Mouse (Mus musculus): ENCODE results near the gene Hexa. TPM values are rescaled to one million over a fixed set of nuclear protein-coding genes. Genes with fewer than 3 reads are reported as not detected.
A peak's percentile ranks its signal among the peaks of the same experiment; 100 is the strongest.

Hexa gene
- total RNA-seq, 2 experiments from 2014 or later: 54.7 to 62.1 TPM

DNA sequence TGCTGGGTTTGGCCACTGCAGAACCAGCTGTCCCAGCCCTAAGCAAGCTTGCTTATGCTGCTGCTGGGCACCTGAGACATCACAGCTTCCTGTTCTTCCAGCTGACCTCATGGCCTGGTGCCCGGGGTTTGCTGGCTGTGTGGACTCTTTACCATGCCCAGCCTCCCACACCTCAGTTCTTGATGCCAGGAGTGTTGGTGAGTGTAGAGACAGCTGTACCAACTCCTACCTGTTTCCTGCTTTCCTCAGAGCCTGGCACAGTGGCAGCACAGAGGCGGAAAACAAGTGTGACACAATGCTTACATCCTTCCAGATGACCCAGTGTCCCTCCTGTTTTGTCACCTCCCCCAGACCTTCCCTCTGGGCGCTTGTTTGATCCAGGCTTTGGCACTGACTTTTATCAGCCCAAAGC is 12.3 kb downstream of the Hexa start:
- peak in 1 of 2 experiments; percentile 53 for DNase-seq (ENCODE audit: low spot score in 2 of 2)

DNA sequence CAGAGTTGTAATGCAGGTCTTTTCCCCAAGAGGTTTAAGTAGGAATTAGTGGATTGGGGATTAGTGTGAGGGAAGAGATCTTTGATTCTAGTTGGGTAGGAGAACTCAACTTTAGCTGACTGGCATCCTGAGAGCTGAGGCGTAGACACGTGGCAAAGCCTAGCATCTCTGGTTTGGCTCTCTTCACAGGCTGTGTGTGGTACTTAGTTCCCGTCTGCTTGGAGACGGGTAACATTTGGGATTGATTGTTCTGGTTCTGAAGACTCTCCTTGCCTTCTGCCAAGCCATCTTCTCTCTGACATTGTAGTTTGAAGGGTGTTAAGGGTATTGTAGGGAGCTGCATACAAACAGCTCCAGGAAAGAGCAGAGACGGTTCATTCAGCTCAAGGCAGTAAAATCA is 13.3 kb downstream of the Hexa start:
- peak; percentile 43 to 63 for DNase-seq (ENCODE audit: low spot score in 2 of 2)

DNA sequence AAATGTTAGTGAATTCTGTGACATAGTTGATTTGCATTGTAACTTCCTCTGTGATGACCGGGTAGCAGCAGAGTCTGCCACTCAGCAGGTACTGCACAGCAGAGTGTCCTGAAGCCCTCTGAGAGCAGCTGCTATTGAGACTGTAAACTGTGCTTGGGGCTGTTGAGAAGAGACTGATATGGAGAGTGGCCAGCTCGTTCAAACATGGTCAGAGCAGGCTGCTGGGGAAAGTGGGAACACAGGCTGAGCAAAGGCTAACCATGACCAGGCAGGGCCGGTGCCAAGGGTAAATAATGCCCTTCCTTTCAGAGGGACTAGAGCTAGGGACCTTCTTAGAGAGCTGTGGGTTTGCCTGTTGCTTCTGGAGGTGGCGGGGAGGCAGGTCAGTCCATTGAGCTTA is 14.4 kb downstream of the Hexa start:
- no peak for DNase-seq (ENCODE audit: low spot score in 2 of 2)

DNA sequence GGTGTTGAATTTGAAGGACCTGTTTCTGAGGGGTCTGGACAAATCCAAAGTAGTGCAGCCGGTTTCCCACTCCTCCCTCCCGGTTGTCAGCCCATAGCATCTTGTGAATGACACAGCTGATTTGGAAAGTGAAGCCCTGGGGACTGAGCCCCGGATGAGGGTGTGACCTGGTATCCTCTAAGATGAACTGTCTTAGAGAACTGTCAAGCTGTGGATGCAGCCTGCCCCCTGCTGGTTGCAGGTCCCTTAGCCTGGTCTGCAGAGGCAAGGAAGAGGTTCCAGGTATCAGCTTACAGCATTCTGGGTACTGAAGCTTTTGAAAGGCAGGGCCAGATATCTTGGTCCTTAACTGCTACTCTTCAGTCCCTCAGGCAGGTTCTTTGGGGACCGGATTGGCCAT is 26.3 kb downstream of the Hexa start:
- DNase-seq (ENCODE audit: low spot score in 2 of 2): peak; percentile 49 to 79

DNA sequence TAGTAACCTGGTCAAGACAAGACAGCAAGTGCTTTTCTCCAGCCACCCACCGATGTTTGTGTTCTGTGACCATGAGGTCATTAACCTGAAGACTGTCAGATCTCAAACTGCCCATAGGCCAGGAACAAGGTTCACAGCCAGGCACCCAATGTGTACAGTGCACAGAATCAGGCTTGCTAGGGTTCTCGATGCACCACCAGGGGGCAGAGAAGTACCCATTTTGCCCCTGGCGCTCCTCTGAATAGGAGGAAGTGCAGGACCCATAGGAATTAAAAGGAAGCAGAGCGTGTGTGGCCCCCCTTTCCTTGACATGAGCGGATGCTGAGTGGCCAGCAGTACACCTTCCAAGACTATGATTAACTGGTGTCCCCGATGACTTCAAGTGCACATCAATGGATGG is 27.8 kb downstream of the Hexa start:
- peak; percentile 49 to 76 for DNase-seq (ENCODE audit: low spot score in 2 of 2)

DNA sequence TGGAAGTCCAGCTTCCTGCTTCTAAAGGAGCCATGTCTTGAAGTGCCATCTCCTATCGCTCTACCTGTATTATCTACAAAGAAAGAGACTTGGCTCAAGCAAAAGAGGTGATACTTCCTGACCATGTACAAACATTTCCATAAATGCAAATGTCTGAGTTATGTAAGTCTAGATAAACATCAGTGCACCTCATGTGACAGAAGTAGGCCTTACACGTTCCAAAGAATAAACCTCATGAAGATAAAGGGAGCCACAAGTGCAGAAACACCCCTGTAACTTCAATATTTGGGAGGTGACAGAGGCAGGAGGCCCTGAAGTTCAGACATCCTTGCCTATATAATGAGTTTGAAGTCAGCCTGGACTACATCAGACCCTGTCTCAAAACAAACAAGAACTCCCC is 32.5 kb downstream of the Hexa start:
- no peak for DNase-seq (ENCODE audit: low spot score in 2 of 2)

DNA sequence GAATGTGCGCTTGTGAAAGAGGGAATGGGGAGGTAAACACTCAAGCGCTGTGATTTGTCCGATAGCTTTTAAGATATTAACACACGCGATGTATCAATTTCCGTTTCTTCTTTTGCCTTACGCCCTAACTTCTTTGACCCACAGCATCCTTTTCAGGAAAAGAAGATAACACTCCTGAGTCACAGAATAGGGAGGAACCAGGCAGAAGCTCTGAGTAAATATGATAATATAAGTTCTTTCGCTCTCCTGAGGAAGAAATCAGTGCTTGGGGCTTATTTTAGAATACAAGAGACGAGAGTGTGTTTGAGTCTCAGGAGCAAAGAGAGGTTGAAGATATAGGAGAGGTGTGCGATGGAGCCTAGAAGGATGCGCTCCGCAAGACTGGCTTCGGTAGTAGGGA is 38.1 kb downstream of the Hexa start:
- DNase-seq (ENCODE audit: low spot score in 2 of 2): no peak

DNA sequence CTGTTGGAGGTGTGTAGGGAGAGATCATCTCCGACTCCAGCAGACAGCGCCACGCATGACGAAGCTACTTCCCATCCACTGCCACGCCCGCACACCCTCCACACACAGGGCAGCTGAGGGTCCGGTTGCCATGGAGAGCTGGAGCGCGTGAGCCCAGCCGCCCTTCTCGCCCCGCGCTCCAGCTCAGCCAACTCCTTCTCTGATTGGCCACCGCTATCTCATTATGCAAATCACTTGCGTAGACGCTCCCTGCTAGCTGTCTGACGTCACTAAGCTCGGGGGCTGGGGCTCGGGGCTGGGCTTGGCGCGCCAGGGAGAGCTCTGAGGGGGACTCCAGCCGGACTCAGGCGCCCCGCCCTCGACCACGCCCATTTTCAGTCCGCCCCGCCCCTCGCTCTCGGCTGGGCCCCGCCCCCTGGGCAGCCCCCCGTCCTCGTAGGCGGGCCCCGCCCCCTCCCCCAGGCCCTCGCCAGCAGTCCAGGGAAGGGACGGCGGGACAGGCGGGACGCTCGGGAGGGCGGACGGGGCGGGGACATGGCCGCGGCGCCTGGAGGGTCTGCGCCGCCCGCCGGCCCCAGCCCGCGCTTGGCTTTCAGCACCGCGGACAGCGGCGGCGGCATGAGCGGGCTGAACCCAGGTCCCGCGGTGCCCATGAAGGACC is 38.6 kb downstream of the Hexa start, which contains the start of gene Celf6:
Celf6 (plus strand) TSS at position 74 of the 661 bp plus-strand sequence.
- DNase-seq (ENCODE audit: low spot score in 2 of 2): peak; percentile 92 to 93

DNA sequence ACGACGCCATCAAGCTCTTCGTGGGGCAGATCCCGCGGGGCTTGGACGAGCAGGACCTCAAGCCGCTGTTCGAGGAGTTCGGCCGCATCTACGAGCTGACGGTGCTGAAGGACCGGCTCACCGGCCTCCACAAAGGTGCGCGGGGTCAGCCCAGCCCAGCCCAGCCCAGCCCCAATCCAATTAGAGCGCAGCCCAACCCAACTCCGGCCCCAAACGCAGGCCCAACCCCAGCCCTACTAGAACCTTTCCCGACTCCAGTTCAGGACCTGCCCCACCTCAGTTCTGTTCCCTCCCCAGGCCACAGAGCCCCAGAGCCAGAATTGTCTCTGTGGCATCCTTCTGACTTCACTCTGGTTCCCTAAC is 39.1 kb downstream of the Hexa start:
- no peak for DNase-seq (ENCODE audit: low spot score in 2 of 2)

DNA sequence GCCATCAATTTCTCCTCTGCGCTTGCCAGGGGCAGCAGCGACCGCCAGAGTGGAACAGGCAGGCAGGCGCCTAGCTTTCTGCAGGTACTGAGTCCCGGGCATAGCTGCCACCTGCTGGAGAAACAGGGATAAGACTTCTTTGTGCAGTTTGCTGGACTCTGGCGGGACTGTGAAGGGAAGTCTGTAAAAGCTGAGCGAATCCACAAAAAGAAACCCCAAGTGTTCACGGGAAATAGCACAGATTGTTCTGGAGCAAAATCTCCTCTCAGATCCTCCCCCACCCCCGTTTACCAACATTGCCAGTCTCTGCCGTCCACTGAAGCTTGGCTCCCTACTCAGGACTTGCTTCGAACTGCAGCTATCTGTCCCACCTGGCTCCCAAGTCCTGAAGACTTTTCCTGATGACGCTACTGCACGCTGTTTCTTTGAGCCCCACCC is 45.5 kb downstream of the Hexa start:
- DNase-seq (ENCODE audit: low spot score in 2 of 2): peak; percentile 72 to 90

DNA sequence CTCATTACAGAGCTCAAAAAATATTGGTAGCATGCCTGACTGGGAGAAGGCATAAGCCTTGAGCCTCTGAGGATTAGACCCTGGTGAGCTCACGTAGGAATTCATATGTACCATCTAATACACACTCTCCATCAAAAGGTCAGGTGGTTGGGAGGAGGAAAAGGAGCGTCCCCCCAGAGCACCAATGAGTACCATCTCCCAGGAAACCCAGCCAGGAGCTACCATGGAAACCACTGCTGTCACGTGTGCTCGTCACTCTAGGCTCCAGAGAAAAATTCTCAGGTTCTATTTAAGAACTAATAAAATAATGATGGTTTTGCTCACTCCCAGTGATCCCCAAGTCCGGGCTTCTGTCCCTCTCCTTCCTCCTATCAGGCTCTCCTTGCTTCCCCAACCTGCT is 48.9 kb downstream of the Hexa start:
- DNase-seq (ENCODE audit: low spot score in 2 of 2): peak; percentile 59 to 72

DNA sequence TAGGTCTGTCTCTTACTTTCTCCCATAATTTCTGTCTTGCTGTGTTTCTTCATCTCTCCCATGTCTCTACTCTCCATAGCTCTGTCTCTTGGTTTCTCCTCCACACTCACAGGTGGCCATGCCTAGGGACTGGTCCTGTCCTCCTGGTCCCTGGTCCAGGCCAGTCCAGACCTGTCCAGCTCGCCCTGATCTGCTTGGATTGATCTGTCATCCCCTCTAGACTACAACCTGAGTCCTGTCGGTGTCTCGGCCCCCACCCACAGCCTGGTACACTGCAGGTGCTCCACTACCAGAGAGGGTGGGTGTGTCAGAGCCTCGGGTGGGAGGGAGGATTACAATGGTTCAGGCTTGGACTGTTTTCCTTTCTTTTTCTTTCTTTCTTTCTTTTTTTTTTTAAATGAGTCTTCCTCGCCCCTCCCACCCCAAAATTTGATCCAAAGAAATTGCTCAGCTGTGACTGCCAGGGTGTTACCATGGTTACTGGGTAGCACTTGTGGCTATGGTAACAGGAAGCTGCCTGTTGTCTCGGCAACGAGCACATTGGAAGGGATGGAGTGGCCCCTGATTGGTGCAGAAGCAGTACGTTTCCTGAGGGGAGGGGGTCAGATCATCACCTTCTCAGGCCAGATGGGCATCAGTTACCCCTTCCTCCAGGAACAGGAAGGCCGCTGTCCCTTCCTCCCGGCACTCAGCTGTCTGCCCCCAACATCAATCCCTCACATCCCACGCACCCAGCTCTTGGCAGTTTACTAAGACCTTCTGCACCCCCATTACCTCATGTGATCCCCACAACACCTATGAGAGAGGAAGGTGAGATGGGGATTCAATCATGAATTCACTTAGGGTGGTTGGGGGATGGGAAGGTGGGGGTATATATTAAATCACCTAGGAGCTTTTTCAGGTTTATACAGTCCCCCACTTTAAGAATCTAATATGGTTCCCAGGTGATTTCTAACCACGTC is 49.7 kb downstream of the Hexa start:
- DNase-seq (ENCODE audit: low spot score in 2 of 2): peak; percentile 83 to 91

DNA sequence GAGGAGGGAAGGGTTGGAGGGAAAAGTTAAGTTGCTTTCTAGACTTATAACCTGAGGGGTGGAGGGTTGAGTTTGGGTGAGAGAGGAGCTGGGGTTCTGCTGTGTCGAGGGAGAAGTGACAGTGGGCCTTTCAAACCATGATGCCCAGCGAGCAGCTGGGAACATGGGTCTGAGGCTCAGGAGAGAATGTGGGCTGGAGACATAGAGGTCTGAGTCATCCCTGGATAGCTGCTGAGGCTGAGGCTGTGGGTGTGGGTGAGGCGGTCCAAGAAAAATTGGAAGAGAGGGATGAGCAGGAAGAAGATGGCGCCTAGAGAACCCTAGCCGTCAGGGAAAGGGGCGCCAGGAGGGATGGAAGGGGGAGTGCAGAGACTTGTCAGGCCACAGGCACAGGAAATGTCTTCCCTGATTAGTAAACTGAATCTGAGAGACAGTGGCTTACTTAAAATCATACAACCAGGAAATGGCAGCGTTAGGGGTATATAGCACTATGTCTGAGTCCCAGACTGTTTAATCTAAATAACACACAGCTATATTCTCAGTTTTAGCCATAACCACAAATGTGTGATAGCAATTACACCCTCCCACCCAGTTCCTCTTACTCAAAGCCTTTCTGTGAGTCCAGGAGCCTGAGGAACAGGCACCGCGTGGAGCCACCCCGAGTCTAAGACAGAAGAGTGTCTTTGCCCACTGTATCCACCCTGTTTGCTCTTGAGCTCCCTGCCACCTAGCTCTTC is 50.5 kb downstream of the Hexa start:
- peak; percentile 40 to 50 for DNase-seq (ENCODE audit: low spot score in 2 of 2)

DNA sequence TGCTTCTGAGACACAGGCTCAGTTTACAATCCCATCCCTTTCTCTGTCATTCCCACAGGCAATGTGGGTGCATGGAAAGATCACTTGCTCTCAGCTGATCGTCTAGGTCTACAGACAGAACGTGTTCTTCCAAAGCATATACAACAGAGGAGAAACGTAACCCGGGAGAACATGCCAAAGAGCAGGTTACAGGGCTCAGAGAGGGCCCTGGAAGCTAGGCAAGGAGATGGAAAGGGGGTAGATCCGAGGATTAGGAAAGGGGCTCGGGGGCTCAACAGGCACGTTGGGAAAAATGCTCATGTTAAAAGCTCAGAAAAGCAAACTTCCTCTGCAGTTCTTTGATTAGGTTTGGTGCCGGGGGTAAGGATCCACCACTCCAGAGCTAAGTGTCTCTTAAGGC is 62.3 kb downstream of the Hexa start:
- no peak for DNase-seq (ENCODE audit: low spot score in 2 of 2)

DNA sequence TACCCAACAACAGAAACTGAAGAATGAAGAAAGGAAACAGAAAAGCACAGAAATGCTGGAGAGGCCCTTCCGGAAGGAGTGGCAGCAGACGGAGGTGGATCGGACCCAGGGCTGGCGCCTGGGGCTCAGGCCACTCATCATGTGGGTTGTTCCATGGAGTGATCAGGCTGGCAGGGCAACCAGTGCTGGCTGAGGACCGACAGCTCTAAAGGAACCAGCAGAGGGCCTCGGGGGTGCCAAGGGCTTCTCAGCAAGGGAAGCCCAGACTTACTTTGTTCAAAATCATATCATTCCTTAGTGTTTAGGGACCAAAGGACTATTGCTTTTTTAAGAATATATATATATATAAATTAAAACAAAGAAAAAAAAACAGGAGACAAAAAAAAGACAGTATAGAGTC is 66.6 kb downstream of the Hexa start:
- DNase-seq (ENCODE audit: low spot score in 2 of 2): no peak

DNA sequence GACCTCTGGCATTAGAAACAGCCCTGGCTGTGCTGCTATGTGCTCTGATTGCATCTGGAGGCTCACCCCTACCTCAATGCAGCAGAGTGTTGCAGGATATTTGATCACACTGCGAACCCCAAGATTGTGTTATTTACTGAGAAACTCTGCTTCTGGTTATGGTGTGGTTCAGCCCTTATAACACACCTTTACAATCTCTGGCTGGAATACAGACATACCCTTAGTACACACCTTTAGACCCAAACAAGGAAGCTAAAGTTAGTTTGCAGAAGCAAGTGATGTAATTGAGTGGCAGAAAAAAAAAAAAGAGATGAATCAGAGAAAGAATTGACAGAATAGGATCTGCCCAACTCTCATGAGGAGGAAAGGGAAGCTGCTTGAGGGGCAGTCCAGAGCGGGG is 71.6 kb downstream of the Hexa start:
- no peak for DNase-seq (ENCODE audit: low spot score in 2 of 2)

Other genes with a start within 250 kb of the Hexa start
- gene Adpgk, start 248.0 kb upstream of the Hexa start, total RNA-seq (2021): 10 to 100 TPM; 16.4 to 16.9 TPM
- gene Bbs4, start 186.0 kb upstream of the Hexa start, total RNA-seq (2021): 10 to 100 TPM; 41.3 to 42.3 TPM
- gene Arih1, start 52.9 kb upstream of the Hexa start, total RNA-seq (2021): 100 to 1,000 TPM; 107 to 110 TPM
- 1 to 10 TPM; 3.0 to 3.6 TPM for gene Tmem202, start 307 bp downstream of the Hexa start, total RNA-seq (2021)
- gene Celf6, start 38.4 kb downstream of the Hexa start, total RNA-seq (2021): 10 to 100 TPM; 29.7 to 33.2 TPM
- 100 to 1,000 TPM; 115 to 120 TPM for gene Parp6, start 77.7 kb downstream of the Hexa start, total RNA-seq (2021)
- gene Pkm, start 116.8 kb downstream of the Hexa start, total RNA-seq (2021): 1,000 to 10,000 TPM; 1,476 to 1,478 TPM
- gene Gramd2, start 140.6 kb downstream of the Hexa start, total RNA-seq (2021): 1 to 10 TPM; 5.3 to 5.8 TPM
- 10 to 100 TPM; 10.1 to 14.3 TPM for gene Senp8, start 211.2 kb downstream of the Hexa start, total RNA-seq (2021)
- gene Myo9a, start 211.4 kb downstream of the Hexa start, total RNA-seq (2021): 10 to 100 TPM; 58.2 to 65.6 TPM

Measured in layer of hippocampus, adult 18-20 months (tissue).